Mouse (Mus musculus) embryonic fibroblast, embryonic 13.5 days (primary cell): Measurements from ENCODE around the gene Slc5a5.

Experiments used
- CTCF ChIP-seq: IDR thresholded peaks from 2 replicates; pipeline ENCODE4 v1.5.1; 2011; ENCODE audit warnings: mild to moderate bottlenecking, control low read depth, low read length, moderate library complexity, borderline replicate concordance; ENCODE audit not compliant: insufficient read depth
- POLR2A ChIP-seq: IDR thresholded peaks from 2 replicates; pipeline ENCODE4 v1.6.1; 2011; ENCODE audit warnings: low read depth, mild to moderate bottlenecking, control low read depth, low read length, moderate library complexity

GRCm38 (mm10) chr8:70840590-70840989 is 52.0 kb downstream of the Slc5a5 start:
- TF ChIP-seq CTCF (no peak), POLR2A (no peak)
